Mouse (Mus musculus) cerebellum, adult 2 months (tissue): ENCODE data around the gene Plpp2. TPM values are rescaled to one million over a fixed set of nuclear protein-coding genes. Genes with fewer than 3 reads are reported as not detected.

Experiments used
- DNase-seq, 2 experiments: peaks; one replicate each; pipeline ENCODE4 v3.0.0; 2021
- H3K27ac ChIP-seq: fragments of 200-500 bp; 2 replicates; pipeline ENCODE4 v1.5.1; 2012; ENCODE audit warnings: low read length, control low read depth, inconsistent platforms; ENCODE audit not compliant: insufficient read depth
- H3K27me3 ChIP-seq: fragments of 200-500 bp; 2 replicates; pipeline ENCODE4 v1.6.1; 2012; ENCODE audit warnings: inconsistent platforms, mild to moderate bottlenecking, low read length, moderate library complexity; ENCODE audit not compliant: control insufficient read depth, insufficient read depth
- H3K4me1 ChIP-seq: fragments of 200-500 bp; 2 replicates; pipeline ENCODE4 v1.6.1; 2011; ENCODE audit warnings: low read length; ENCODE audit not compliant: control insufficient read depth, insufficient read depth
- H3K4me3 ChIP-seq: fragments of 200-500 bp; replicated peaks from 2 replicates; pipeline ENCODE3; 2011; ENCODE audit warnings: mild to moderate bottlenecking, low read depth, low read length, control low read depth; ENCODE audit not compliant: insufficient read depth
- CTCF ChIP-seq: fragments of 200-500 bp; IDR thresholded peaks from 2 replicates; pipeline ENCODE4 v1.5.1; 2011; ENCODE audit warnings: low read depth, mild to moderate bottlenecking, control low read depth, low read length, moderate library complexity, borderline replicate concordance; ENCODE audit not compliant: insufficient read depth
- POLR2A ChIP-seq: fragments of 200-500 bp; IDR thresholded peaks from 2 replicates; pipeline ENCODE4 v1.6.1; 2011; ENCODE audit warnings: low read length, control low read depth, borderline replicate concordance; ENCODE audit not compliant: insufficient read depth
- WGBS: fragments of 180-500 bp; shearing (Covaris S2); methylation state at CpG from one replicate; pipeline ENCODE4 v1.1.7; 2018; 5-methylcytosine and 5-hydroxymethylcytosine counted together
- polyA plus RNA-seq: library from polyadenylated mRNA; depleted of rRNA; stranded (reverse); fragments of >200 nt; gene quantifications from 2 replicates; pipeline ENCODE4 v1.2.3, GENCODE M21; 2012; rRNA removed

Gene Plpp2
- polyA plus RNA-seq, 1 experiment = 10.4 TPM

DNA sequence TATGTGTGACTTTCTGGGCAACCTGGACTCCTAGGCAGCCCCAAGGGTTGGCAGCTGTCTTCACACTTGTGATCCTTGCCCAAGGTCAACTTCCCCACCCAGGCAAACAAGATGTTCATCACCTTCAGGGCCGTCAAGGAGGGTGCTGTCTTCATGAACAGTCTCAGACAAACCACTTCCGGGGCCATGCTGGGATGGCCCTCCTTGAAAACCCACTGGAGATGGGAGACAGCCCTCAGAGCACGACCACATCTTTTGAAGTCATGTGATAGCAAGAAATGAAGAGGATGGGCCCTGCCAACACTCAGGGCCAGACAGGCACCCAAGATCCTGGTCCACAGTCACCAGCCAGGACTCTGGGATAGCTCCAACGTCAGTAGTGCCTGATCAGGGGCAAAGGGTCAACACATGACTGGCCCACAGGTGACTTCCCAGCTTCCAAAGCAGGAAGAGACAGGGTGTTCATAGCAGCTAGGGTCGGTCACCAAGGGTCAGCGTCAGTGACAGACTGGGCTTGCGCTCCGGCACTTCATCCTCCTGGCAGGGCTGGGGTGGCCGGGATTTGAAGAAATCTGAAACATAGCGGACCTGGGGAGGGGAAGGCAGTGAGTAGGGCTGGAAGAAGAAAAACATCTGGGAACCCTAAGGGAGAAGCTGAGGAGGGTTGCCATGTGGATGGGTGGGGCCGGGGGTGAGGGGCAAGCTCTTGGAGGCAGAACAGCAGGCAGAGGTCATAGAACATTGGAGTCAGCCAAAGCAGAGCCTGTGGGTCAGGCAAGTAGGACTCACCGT, 6.7 kb downstream of the Plpp2 start:
- no peaks in the 10 kb centered on the region for H3K4me1 ChIP-seq
- H3K27me3 ChIP-seq = no peaks in the 10 kb centered on the region
- WGBS = 89% methylated on average over 12 of the region's 12 CpGs
- H3K4me3 ChIP-seq = no peak overlapping the region
- TF ChIP-seq POLR2A (no peak), CTCF (no peak)
- DNase-seq = no peak
- no peak overlapping the region for H3K27ac ChIP-seq

DNA sequence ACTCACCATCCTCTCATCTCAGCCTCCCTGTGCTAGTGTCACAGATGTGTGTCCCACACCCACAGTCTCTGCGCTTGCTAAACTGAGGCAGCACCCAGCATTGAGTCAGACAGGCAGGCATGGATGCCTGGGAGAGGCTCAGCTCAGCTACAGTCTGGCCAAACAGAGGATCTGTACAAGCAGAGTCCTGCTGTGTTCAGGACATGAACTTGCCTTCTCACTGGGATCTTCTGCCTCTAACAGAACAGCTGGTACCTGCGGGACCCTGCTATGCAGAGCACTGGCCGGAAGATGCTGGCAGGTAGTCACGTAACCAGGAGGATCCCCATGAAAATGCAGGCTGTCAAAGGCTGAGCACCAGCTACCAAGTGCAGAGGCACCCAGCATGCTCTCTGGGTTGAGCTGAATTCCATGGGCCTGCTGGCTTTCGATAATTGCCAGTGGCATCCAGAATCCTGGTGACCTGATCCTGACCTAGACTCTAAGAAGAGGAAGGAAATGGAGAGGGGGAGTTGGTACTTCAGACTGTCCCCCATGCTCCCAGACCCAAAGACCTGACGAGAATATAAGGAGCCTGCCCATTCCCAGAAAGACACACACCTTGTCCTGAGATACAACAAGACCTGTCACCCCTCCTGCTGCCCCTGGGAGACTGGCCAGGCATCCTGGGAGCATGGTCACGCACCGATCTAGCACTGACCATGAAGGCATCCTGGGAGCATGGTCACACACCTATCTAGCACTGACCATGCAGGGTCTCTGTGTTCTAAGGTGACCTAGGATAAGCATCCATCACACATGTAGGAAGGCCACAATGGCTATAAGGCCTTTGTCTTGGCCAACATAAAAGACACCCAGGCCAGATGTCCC, 7.9 kb downstream of the Plpp2 start:
- Histone ChIP-seq H3K27me3 (no peaks in the 10 kb centered on the region), H3K4me3 (no peak overlapping the region), H3K27ac (no peak overlapping the region), H3K4me1 (no peaks in the 10 kb centered on the region)
- 72% methylated on average over 8 of the region's 8 CpGs for WGBS
- DNase-seq = peak; percentile 21 to 33
- TF ChIP-seq CTCF = no peak
- TF ChIP-seq POLR2A = no peak

DNA sequence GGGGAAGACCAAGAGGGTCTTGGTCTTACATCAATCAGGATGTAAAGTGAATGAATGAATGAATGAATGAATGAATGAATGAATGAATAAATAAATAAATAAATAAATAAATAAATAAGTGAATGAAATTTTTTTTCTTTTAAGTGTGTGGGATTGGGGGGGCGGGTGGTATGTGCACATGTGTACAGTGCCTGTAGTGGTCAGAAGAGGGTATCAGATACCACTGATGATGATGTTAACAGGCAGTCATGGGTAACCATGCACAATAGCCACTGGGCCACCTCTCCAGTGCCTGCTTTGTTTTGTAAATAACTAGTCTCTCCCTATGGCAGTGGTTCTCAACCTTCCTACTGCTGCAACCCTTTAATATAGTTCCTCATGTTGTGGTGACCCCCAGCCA, 9.2 kb downstream of the Plpp2 start:
- no peak overlapping the region for H3K27ac ChIP-seq
- TF ChIP-seq POLR2A (no peak), CTCF (no peak)
- H3K27me3 ChIP-seq = no peaks in the 10 kb centered on the region
- WGBS = 81% methylated on average over 1 of the region's 1 CpGs
- no peak for DNase-seq
- H3K4me3 ChIP-seq = no peak overlapping the region
- no peaks in the 10 kb centered on the region for H3K4me1 ChIP-seq

DNA sequence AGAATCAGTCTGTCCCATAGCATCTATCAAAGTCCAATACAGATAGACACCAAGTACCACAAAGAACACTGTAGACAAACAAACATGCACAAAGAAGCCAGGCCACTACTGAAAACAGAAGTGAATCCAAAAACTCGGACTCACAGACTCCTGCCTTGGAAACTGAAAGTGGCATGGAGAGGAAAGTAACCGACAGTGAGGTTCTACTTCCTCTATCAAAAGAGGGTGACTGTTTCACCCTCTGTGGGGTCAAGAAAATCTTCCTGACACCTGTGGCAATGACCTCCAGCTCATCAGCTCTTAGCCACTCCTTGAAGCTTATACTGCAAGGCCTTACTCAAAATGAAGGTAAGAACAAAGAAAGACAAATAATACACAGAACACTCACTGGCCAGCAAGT, 26.9 kb downstream of the Plpp2 start:
- Histone ChIP-seq H3K27me3 (no peaks in the 10 kb centered on the region), H3K4me1 (no peaks in the 10 kb centered on the region), H3K27ac (no peak overlapping the region), H3K4me3 (no peak overlapping the region)
- 83% methylated on average over 2 of the region's 2 CpGs for WGBS
- no peak for TF ChIP-seq POLR2A
- TF ChIP-seq CTCF = no peak
- DNase-seq = no peak

DNA sequence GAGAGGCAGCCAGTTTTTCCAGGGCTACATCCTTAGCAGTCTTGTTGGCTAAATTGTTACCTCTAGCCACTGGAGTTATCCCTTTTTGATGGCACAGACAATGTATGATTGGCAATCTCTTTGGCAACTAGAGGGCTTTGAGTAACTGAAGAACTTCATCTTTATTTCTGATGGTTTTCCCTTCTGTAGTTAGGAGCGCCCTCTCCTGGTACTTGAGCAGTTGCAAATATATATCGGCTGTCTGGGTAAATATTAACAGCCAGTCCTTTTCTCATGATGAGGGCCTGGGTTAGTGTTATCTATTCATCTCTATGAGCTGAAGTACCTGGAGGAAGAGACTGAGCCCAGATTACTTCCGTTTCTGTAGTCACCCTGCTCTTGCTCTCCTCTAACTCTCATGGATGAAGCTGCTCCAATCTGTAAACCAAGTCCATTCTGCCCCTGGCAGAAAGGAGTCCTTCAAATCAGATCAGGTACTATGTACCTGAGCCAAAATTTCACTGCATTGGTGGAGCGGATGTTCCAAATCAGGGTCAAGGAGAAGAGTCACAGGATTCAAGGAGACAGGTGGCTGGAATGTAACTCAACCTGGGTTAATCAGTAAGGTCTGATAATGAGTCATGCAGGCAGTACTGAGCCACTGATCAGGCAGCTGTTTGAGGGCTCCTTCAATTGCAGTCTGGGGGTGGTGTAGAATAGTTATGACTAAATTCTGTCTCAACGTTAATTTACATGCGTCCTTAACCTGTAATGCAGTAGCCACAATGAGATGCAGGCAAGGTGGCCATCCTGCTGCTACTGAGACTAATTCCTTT, 30.6 kb downstream of the Plpp2 start:
- H3K27me3 ChIP-seq = no peaks in the 10 kb centered on the region
- no peak for TF ChIP-seq CTCF
- no peak for TF ChIP-seq POLR2A
- WGBS = 64% methylated on average over 6 of the region's 6 CpGs
- H3K27ac ChIP-seq = no peak overlapping the region
- no peak for DNase-seq
- no peak overlapping the region for H3K4me3 ChIP-seq
- no peaks in the 10 kb centered on the region for H3K4me1 ChIP-seq

DNA sequence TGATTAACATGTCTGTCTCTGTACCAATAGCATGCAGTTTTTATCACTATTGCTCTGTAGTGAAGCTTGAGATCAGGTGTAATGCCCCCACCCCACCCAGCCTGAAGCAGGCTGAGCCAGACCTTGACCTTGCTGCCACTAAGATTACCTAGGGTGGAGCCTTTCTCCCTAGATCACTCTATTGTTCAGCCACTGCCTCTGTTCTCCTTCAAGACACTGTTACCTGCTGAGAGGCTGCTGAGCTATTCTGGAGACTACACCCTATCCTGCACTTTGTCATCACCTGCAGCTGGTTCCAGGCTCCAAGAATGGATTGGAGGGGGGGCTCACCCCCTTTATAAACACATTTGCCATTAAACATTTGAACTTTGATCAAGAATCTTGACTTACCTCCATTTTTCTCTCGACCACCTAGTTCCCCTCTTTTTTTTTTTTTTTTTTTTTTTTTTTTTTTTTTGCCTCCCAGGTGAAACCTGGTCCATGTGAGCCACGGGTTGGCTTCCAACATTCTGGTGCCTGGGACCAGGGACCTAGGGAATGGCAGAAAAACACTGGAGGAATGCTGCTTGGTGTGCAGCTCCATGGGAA, 36.8 kb downstream of the Plpp2 start:
- Histone ChIP-seq H3K4me1 (no peaks in the 10 kb centered on the region), H3K27me3 (no peaks in the 10 kb centered on the region), H3K4me3 (no peak overlapping the region), H3K27ac (no peak overlapping the region)
- no peak for DNase-seq
- WGBS = 23% methylated on average over 2 of the region's 2 CpGs
- TF ChIP-seq CTCF (no peak), POLR2A (no peak)

DNA sequence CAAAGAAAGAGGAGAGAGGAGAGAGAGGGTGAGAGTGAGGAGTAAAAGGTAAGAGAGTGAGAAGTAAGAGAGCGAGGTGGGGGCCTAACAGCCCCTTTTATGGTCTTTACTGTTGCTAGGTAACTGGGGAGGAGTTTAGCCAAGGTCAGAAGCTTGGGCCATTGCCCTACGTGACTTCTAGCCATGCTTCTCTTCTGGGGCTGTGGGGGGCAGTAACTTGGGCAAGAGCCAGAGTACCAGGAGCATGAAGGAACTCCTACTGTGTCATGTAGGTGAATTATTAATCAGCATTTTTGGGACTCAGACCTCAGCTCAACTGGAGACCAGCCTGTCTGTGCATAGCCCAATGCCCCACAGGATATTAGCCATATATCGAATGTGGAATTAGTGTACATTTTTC, 37.7 kb downstream of the Plpp2 start:
- Histone ChIP-seq H3K4me1 (no peaks in the 10 kb centered on the region), H3K27ac (no peak overlapping the region), H3K4me3 (no peak overlapping the region), H3K27me3 (no peaks in the 10 kb centered on the region)
- DNase-seq = no peak
- no peak for TF ChIP-seq POLR2A
- no peak for TF ChIP-seq CTCF
- WGBS = 43% methylated on average over 3 of the region's 3 CpGs

Other genes starting within 250 kb of the Plpp2 start
- gene Vmn2r82, start 177.3 kb downstream of the Plpp2 start, polyA plus RNA-seq = not detected in 2 replicates
- gene Vmn2r83, start 65.1 kb downstream of the Plpp2 start, polyA plus RNA-seq = not detected in 2 replicates
- gene Mier2, start 21.4 kb upstream of the Plpp2 start, polyA plus RNA-seq = 70.3 and 71.8 TPM in 2 replicates
- not detected in 2 replicates for gene Theg, start 53.5 kb upstream of the Plpp2 start, polyA plus RNA-seq
- gene C2cd4c, start 80.2 kb upstream of the Plpp2 start, polyA plus RNA-seq = 3.1 and 3.2 TPM in 2 replicates
- gene Shc2, start 104.1 kb upstream of the Plpp2 start, polyA plus RNA-seq = 30.2 and 31.2 TPM in 2 replicates
- gene Odf3l2, start 111.9 kb upstream of the Plpp2 start, polyA plus RNA-seq = not detected in 2 replicates
- not detected in 2 replicates for gene Madcam1, start 130.8 kb upstream of the Plpp2 start, polyA plus RNA-seq
- gene Tpgs1, start 135.6 kb upstream of the Plpp2 start, polyA plus RNA-seq = 93.3 and 95.4 TPM in 2 replicates
- 93.9 and 106 TPM in 2 replicates for gene Cdc34, start 148.4 kb upstream of the Plpp2 start, polyA plus RNA-seq
- gene Gzmm, start 155.2 kb upstream of the Plpp2 start, polyA plus RNA-seq = 2.3 and 2.8 TPM in 2 replicates
- gene Bsg, start 170.7 kb upstream of the Plpp2 start, polyA plus RNA-seq = 1,261 and 1,264 TPM in 2 replicates
- 227 and 270 TPM in 2 replicates for gene Hcn2, start 182.8 kb upstream of the Plpp2 start, polyA plus RNA-seq
- gene Polrmt, start 212.8 kb upstream of the Plpp2 start, polyA plus RNA-seq = 74.7 and 80.4 TPM in 2 replicates
- 10.6 and 11.1 TPM in 2 replicates for gene Fgf22, start 221.3 kb upstream of the Plpp2 start, polyA plus RNA-seq
- 126 and 127 TPM in 2 replicates for gene Rnf126, start 233.2 kb upstream of the Plpp2 start, polyA plus RNA-seq
- gene Fstl3, start 243.5 kb upstream of the Plpp2 start, polyA plus RNA-seq = 2.2 and 2.5 TPM in 2 replicates